Mouse (Mus musculus) gastrocnemius, postnatal 36 days (tissue): ENCODE measurements around the gene Fastkd3. TPM values are rescaled to one million over a fixed set of nuclear protein-coding genes. Genes with fewer than 3 reads are reported as not detected.

Source experiments
- DNase-seq, 2 experiments: peaks; one replicate each; pipeline ENCODE4 v3.0.0; 2022
- intact Hi-C: fragments of 180-260 bp; cut with DNase I; formaldehyde crosslinking; loops from one replicate; pipeline ENCODE4 v1.15.1; 2025
- total RNA-seq, 2 experiments: library from RNA; stranded (reverse); gene quantifications; 2 replicates each; pipeline ENCODE4 v1.2.3; 2021

Gene Fastkd3
- total RNA-seq, 2 experiments from 2014 or later = 7.7 to 9.8 TPM

- no peak for DNase-seq
- intact Hi-C loops = loop anchor here (5.0 kb wide), 1 partner anchor 399 kb away; no protein-coding TSS in a partner anchor
Observed at GRCm38 (mm10) chr13:68603085-68603484, 21.1 kb downstream of the Fastkd3 start.

GRCm38 (mm10) chr13:68605689-68606126, 23.7 kb downstream of the Fastkd3 start:
- intact Hi-C loops = no loop called here
- no peak for DNase-seq

- intact Hi-C loops = no loop called here
- no peak for DNase-seq
Observed at GRCm38 (mm10) chr13:68607652-68608405, 25.8 kb downstream of the Fastkd3 start.

- DNase-seq = no peak
- intact Hi-C loops = loop anchor here (10.0 kb wide), 2 partner anchors 452 to 842 kb away; no protein-coding TSS in a partner anchor
Observed at GRCm38 (mm10) chr13:68622792-68623191, 40.8 kb downstream of the Fastkd3 start.

GRCm38 (mm10) chr13:68627041-68627440, 45.0 kb downstream of the Fastkd3 start:
- intact Hi-C loops = loop anchor here (10.0 kb wide), 2 partner anchors 448 to 838 kb away; no protein-coding TSS in a partner anchor
- DNase-seq = no peak

Other genes starting within 250 kb of the Fastkd3 start
- gene Mtrr, start 85 bp upstream of the Fastkd3 start, total RNA-seq = 10 to 100 TPM; 18.9 to 24.1 TPM
- not detected for gene 1700001L19Rik, start 15.2 kb downstream of the Fastkd3 start, total RNA-seq